Mouse (Mus musculus) forebrain, embryonic 12.5 days (tissue): ENCODE data around the gene Satb1. TPM values are rescaled to one million over a fixed set of nuclear protein-coding genes. Genes with fewer than 3 reads are reported as not detected.

Experiments used
- ATAC-seq: fragments of 200-750 bp; cut with Nextera tagmentation; 2 replicates; pipeline ENCODE4 v1.8.0; 2017; ENCODE audit warnings: moderate TSS enrichment; ENCODE audit not compliant: low FRiP score
- H3K27ac ChIP-seq: fragments of 300-500 bp; sonication (generic); 2 replicates; pipeline ENCODE4 v1.5.1; 2016; ENCODE audit warnings: mild to moderate bottlenecking
- H3K27me3 ChIP-seq: fragments of 300-500 bp; sonication (generic); 2 replicates; pipeline ENCODE4 v1.6.1; 2016; ENCODE audit warnings: mild to moderate bottlenecking
- H3K36me3 ChIP-seq: fragments of 300-500 bp; sonication (generic); replicated peaks from 2 replicates; pipeline ENCODE4 v1.6.1; 2016; ENCODE audit warnings: mild to moderate bottlenecking
- H3K4me1 ChIP-seq: fragments of 300-500 bp; sonication (generic); 2 replicates; pipeline ENCODE4 v1.6.1; 2016
- H3K4me2 ChIP-seq: fragments of 300-500 bp; sonication (generic); 2 replicates; pipeline ENCODE4 v1.6.1; 2016; ENCODE audit warnings: mild to moderate bottlenecking, moderate library complexity
- H3K4me3 ChIP-seq: fragments of 300-500 bp; sonication (generic); replicated peaks from 2 replicates; pipeline ENCODE4 v1.5.1; 2016; ENCODE audit warnings: mild to moderate bottlenecking
- H3K9ac ChIP-seq: fragments of 300-500 bp; sonication (generic); 2 replicates; pipeline ENCODE4 v1.6.1; 2016; ENCODE audit warnings: mild to moderate bottlenecking
- H3K9me3 ChIP-seq: fragments of 300-500 bp; sonication (generic); 2 replicates; pipeline ENCODE4 v1.6.1; 2016
- WGBS: fragments of 180-500 bp; shearing (Covaris S2); methylation state at CpG from one replicate; pipeline ENCODE4 v1.1.7; 2016; 5-methylcytosine and 5-hydroxymethylcytosine counted together
- polyA plus RNA-seq: library from polyadenylated mRNA; unstranded; fragments of >200 nt; fragmentation: Nextera tagmentation; extraction: Ambion mirVana; gene quantifications from 2 replicates; pipeline ENCODE4 v1.2.1, GENCODE M21; 2016

The Satb1 gene
- 34.9 and 37.9 TPM in 2 replicates for polyA plus RNA-seq

DNA sequence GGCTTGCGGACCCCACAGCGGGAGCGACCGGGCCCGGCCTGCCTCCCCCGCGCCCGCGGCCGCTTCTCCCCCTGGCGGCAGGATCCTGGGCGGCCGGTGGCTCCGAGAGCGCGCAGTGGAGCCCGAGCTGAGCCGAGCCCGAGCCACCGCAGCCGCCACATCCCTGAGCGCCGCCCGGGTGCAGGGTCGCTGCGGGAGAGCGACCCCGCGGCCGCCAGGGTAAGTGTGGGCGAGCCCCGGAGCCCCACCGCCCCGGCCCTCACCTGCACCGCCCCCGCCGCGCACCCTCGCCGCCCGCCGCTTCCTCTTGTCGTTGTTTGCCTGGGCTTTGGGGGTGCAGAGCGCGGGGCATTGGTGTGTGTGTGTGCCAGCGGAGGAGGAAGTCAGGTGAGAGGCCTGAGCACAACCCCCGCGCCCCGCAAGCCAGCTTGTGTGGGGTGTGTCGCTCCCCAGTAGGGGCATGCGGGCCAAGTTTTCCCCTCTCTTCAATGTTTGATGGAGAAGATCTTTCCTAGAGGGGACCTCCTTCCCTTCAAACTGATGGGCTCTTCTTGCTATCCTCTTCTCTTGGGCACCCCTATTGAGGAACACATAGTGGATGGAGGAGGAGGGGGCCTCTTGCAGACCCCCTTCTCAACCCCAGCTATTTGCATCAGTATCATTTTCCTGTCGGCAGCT lies at the start of gene Satb1:
Gene Satb1 (minus strand): TSS at position 391 of the 678 bp plus-strand sequence.
- Histone ChIP-seq H3K4me1 (peaks cover 20% of the 10 kb centered on the region), H3K9me3 (no peaks in the 10 kb centered on the region), H3K4me2 (peak within 1 kb of the TSS; percentile 97), H3K4me3 (peak within 1 kb of the TSS; percentile 82), H3K27ac (no peak within 1 kb of the TSS; the same call in 1 of the 2 replicates), H3K27me3 (peaks cover 42% of the 10 kb centered on the region), H3K9ac (peak within 1 kb of the TSS; percentile 72), H3K36me3 (no peaks in the 10 kb centered on the region)
- peak; percentile 94 for ATAC-seq
- under 1% methylated on average over 52 of the region's 52 CpGs for WGBS

DNA sequence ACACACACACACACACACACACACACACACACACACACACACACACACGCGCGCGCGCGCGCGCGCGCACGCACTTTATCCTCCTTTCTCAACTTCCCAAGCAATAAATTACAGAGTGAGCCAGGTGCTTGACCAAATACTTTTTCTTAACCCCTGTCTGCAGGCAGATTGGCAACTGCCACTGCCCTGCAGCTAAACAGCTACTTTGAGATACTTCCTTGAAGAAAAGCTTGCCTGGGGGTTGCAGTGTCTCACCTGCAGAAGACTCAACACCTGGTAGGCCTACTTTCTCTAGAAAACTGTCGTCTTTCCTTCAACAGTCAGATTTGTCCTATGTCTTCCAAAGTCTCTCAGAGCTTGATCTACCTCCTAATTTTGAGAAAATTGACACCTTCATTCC lies 49.5 kb upstream of the Satb1 start:
- 0 out of 2 replicates have a peak, but pooled peaks cover 3% of the 10 kb centered on the region for H3K27me3 ChIP-seq
- H3K4me2 ChIP-seq: no peak overlapping the region
- ATAC-seq: no peak
- H3K4me3 ChIP-seq: no peak overlapping the region
- H3K27ac ChIP-seq: no peak overlapping the region
- no peaks in the 10 kb centered on the region for H3K9me3 ChIP-seq
- 96% methylated on average over 12 of the region's 12 CpGs for WGBS
- H3K36me3 ChIP-seq: no peaks in the 10 kb centered on the region
- peaks cover 5% of the 10 kb centered on the region for H3K4me1 ChIP-seq
- no peak overlapping the region for H3K9ac ChIP-seq

DNA sequence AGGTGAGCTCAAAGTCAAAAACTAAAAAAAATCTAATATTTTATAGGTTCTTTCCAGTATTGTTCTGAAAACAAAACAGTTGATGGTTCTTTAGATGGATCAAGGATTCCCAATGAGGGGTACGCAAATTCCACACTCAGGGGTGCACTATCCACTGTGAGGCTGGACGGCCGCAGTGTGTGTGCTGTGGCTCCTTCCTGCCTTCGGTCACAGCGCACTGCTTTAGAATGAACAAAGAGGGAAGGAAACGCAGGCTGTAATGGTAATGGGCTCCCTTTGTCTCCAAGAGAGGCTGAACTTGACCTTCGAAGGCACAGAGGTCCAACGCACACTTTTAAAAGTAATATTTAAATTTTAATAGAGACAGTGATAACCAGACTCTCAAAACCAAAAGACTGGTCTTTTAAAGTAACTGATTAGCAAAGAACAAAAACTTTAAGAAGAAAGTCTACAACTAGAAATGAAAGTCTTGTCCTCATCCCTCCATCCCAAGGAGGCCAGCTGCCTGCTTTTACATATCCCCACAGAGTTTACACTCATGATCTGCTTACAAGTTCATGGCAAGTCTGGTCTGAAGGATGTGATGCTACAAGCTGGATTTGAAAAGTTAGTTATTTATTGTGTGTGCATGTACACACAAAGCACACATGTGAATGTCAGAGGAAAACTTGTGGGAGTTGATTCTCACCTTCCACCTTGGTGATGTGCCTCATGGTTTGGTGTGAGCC lies 48.0 kb upstream of the Satb1 start:
- H3K4me3 ChIP-seq: no peak overlapping the region
- no peak overlapping the region for H3K9ac ChIP-seq
- peaks cover 5% of the 10 kb centered on the region for H3K4me1 ChIP-seq
- no peak overlapping the region for H3K4me2 ChIP-seq
- WGBS: 52% methylated on average over 8 of the region's 8 CpGs
- H3K27ac ChIP-seq: no peak overlapping the region
- H3K36me3 ChIP-seq: no peaks in the 10 kb centered on the region
- no peak for ATAC-seq
- no peaks in the 10 kb centered on the region for H3K9me3 ChIP-seq
- 0 out of 2 replicates have a peak, but pooled peaks cover 3% of the 10 kb centered on the region for H3K27me3 ChIP-seq

DNA sequence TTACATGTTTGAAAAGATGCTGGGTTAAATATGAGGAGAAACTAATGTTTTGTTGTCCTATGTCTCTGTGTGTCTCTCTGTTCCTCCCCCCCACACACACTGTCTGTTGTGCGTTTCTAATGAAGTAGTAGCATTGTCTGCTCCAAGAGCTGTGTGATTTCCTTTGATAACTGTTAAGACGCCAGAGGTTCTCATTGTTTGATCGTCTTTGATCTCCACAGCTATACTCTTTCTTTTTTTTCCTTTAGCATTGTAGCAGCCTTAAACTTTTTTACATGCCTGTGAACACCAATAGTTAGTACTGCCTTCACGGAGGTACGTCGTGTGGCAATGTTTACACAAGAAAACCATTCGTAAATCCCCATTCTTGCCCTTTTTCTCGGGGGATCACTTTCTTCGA lies 47.1 kb upstream of the Satb1 start:
- 0 out of 2 replicates have a peak, but pooled peaks cover 3% of the 10 kb centered on the region for H3K27me3 ChIP-seq
- H3K4me1 ChIP-seq: peaks cover 5% of the 10 kb centered on the region
- no peaks in the 10 kb centered on the region for H3K9me3 ChIP-seq
- ATAC-seq: no peak
- H3K4me2 ChIP-seq: no peak overlapping the region
- H3K27ac ChIP-seq: no peak overlapping the region
- no peak overlapping the region for H3K4me3 ChIP-seq
- 25% methylated on average over 9 of the region's 9 CpGs for WGBS
- H3K9ac ChIP-seq: no peak overlapping the region
- H3K36me3 ChIP-seq: no peaks in the 10 kb centered on the region

DNA sequence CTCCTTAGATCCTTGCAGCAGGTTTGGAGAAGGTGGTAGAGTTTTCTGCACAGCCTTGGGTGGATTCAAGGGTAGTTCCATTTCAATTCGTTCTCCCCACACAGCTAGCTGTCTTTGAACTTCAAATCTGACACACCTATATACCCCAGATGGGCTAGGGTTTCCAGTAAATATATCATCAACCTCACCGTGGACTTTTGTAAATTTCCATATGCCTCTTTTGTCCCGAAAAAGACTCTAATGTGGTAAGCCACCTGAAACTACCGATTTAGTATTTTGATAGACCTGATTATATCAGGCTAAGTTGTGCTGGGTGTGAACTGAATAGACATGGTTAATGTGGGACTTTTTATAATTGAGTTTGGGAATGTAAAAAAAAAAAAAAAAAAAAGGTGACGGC lies 46.6 kb upstream of the Satb1 start:
- Histone ChIP-seq H3K4me2 (no peak overlapping the region), H3K27me3 (0 out of 2 replicates have a peak, but pooled peaks cover 3% of the 10 kb centered on the region), H3K4me3 (no peak overlapping the region), H3K9me3 (no peaks in the 10 kb centered on the region), H3K9ac (no peak overlapping the region), H3K4me1 (peaks cover 5% of the 10 kb centered on the region), H3K27ac (no peak overlapping the region), H3K36me3 (no peaks in the 10 kb centered on the region)
- WGBS: 82% methylated on average over 5 of the region's 5 CpGs
- ATAC-seq: no peak

DNA sequence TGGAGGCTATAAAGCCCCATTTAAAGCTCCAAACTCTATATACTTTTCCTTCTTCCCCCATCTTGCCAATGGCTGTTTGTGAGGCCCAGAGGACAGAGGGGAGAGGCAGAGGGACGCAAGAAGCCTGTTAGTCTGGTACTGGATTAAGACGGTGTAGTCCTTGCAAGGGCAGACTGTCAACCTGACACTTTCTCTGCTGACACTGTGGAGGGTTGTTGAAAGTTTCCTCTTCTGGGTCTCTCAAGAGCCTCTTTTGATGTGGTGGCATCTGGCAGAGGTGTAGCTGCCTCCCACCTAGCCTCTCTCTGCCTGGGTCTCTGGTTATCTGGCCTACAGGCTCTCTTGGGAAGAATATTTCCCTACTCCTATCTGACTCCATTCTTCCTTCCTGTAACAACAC lies 46.1 kb upstream of the Satb1 start:
- Histone ChIP-seq H3K36me3 (no peaks in the 10 kb centered on the region), H3K27ac (no peak overlapping the region), H3K9ac (no peak overlapping the region), H3K4me1 (peaks cover 5% of the 10 kb centered on the region), H3K4me2 (no peak overlapping the region), H3K27me3 (0 out of 2 replicates have a peak, but pooled peaks cover 3% of the 10 kb centered on the region), H3K4me3 (no peak overlapping the region), H3K9me3 (no peaks in the 10 kb centered on the region)
- no peak for ATAC-seq
- 92% methylated on average over 2 of the region's 2 CpGs for WGBS

DNA sequence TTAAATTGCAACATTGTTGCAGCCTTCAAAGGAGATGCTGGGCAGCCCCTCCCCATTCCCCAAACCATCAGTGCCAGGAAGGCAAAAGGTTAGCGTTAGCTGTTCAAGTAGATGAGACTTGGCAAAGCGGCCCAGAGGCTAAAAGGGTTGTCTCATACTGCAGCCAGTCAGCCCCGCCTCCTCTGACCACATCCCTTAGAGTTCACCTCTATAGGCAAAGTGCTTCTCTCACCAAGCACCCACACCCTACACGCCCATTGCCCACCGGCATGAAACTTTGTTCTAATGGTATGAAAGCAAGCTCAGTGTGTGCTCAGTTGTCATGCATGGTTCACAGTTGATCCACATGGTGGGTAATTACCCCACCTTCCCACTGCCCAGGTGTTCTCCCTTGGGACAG lies 43.4 kb upstream of the Satb1 start:
- no peaks in the 10 kb centered on the region for H3K36me3 ChIP-seq
- WGBS: 90% methylated on average over 5 of the region's 5 CpGs
- H3K27me3 ChIP-seq: 0 out of 2 replicates have a peak, but pooled peaks cover 2% of the 10 kb centered on the region
- H3K9me3 ChIP-seq: no peaks in the 10 kb centered on the region
- no peak overlapping the region for H3K4me2 ChIP-seq
- H3K27ac ChIP-seq: no peak overlapping the region
- H3K4me1 ChIP-seq: peaks cover 5% of the 10 kb centered on the region
- no peak overlapping the region for H3K4me3 ChIP-seq
- no peak overlapping the region for H3K9ac ChIP-seq
- ATAC-seq: no peak

DNA sequence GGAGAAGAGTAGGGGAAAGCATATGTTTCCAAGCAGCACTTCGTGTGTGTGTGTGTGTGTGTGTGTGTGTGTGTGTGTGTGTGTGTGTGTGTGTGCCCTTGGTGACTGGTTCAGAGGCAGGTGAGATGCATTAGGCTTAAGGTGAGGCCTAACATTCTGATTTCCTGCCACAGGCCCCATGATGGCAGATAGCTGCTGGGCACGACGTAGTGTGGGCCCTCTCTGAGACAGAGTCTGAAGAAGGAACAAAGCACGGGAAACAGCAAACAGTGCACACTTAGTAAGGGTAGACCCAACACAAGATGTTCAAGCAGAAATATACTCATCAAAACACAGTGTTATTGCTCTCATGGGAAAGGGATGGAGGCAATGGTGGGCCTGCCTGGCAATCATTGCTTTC lies 24.5 kb upstream of the Satb1 start:
- ATAC-seq: no peak
- Histone ChIP-seq H3K4me3 (no peak overlapping the region), H3K9me3 (no peaks in the 10 kb centered on the region), H3K36me3 (no peaks in the 10 kb centered on the region), H3K9ac (no peak overlapping the region), H3K27me3 (no peaks in the 10 kb centered on the region), H3K4me2 (no peak overlapping the region), H3K4me1 (no peaks in the 10 kb centered on the region), H3K27ac (no peak overlapping the region)
- 93% methylated on average over 4 of the region's 4 CpGs for WGBS

DNA sequence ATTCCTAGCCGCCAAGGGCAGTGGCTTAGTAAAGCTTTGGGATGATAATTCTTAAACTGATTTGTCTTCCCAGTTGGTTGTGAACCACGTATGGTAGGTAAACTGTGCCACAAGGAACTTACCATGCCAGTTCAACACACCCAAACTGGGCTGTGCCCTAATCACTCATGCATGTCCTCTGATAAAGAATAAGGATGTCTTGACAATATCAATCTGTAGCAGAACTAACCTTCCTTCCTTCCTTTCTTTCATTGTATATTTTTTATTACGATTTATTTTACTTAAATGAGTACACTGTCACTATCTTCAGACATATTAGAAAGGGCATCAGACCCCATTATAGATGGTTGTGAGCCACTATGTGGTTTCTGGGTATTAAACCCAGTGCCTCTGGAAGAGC lies 23.2 kb upstream of the Satb1 start:
- no peak overlapping the region for H3K27ac ChIP-seq
- no peaks in the 10 kb centered on the region for H3K36me3 ChIP-seq
- no peaks in the 10 kb centered on the region for H3K9me3 ChIP-seq
- ATAC-seq: no peak
- H3K4me3 ChIP-seq: no peak overlapping the region
- no peaks in the 10 kb centered on the region for H3K4me1 ChIP-seq
- no peak overlapping the region for H3K4me2 ChIP-seq
- no peaks in the 10 kb centered on the region for H3K27me3 ChIP-seq
- no peak overlapping the region for H3K9ac ChIP-seq
- 80% methylated on average over 3 of the region's 3 CpGs for WGBS

DNA sequence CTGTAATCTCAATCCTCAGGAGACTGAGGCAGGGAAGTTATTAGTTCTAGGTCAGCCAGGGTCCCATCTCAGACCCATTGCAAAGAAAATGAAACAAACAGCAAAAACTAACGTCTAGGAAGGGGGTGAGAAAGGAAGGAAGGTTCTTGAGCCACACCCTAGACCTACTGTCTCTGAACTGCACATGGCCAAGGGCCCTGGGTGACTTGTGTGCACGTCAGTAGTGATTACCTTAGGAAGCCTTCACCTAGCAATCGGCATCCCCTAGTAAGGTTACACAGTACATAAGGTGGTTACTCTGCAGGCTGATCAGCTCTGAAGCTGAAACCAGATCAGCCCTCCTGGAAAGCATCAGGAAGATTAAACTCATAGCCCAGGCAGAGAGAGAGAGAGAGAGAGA lies 22.2 kb upstream of the Satb1 start:
- Histone ChIP-seq H3K9ac (no peak overlapping the region), H3K27ac (no peak overlapping the region), H3K4me3 (no peak overlapping the region), H3K9me3 (no peaks in the 10 kb centered on the region), H3K4me2 (no peak overlapping the region), H3K36me3 (no peaks in the 10 kb centered on the region), H3K27me3 (no peaks in the 10 kb centered on the region), H3K4me1 (no peaks in the 10 kb centered on the region)
- no peak for ATAC-seq
- 81% methylated on average over 3 of the region's 3 CpGs for WGBS

DNA sequence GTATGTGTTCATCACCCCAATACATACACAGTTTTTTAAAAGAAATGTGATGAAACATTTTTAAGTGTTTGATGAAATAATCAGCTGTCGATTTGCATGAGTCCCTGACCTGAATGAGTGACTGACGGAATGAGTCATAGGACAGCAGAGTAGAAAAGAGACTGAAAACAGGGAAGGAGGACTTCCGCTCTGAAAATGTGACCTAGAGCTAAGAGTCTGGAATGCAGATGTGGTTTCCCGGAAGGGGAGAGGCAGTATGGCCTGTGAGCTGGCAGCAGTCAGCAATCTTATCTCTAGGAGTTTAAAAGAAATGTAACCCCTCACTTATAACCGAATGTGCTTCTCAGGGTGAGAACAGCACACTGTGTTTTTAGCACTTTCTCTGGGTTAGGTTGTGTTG lies 20.9 kb upstream of the Satb1 start:
- Histone ChIP-seq H3K27me3 (no peaks in the 10 kb centered on the region), H3K4me3 (no peak overlapping the region), H3K9me3 (no peaks in the 10 kb centered on the region), H3K27ac (no peak overlapping the region), H3K4me1 (no peaks in the 10 kb centered on the region), H3K36me3 (no peaks in the 10 kb centered on the region), H3K4me2 (no peak overlapping the region), H3K9ac (no peak overlapping the region)
- ATAC-seq: no peak
- 89% methylated on average over 5 of the region's 5 CpGs for WGBS

DNA sequence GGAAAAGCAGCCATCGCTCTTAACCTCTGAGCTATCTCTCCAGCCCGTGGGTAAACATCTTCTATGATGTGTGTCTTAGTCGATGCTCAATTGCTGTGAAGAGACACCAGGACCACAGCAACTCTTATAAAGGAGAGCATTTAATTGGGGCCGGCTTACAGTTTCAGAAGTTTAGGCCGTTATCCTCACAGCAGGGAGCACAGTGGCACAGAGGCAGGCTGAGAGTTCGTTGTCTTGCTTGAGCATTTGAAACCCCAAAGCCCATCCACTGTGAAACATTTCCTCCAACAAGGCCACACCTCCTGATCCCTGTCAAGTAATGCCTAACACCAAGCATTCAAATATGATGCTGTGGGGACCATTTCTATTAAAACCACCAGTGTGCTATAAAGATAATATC lies 7.5 kb upstream of the Satb1 start:
- H3K4me2 ChIP-seq: no peak overlapping the region
- no peak overlapping the region for H3K27ac ChIP-seq
- H3K36me3 ChIP-seq: no peaks in the 10 kb centered on the region
- peaks cover 5% of the 10 kb centered on the region; the same call in 1 of the 2 replicates for H3K27me3 ChIP-seq
- no peak overlapping the region for H3K4me3 ChIP-seq
- no peaks in the 10 kb centered on the region for H3K9me3 ChIP-seq
- 51% methylated on average over 6 of the region's 6 CpGs for WGBS
- H3K9ac ChIP-seq: no peak overlapping the region
- H3K4me1 ChIP-seq: no peaks in the 10 kb centered on the region
- ATAC-seq: no peak

DNA sequence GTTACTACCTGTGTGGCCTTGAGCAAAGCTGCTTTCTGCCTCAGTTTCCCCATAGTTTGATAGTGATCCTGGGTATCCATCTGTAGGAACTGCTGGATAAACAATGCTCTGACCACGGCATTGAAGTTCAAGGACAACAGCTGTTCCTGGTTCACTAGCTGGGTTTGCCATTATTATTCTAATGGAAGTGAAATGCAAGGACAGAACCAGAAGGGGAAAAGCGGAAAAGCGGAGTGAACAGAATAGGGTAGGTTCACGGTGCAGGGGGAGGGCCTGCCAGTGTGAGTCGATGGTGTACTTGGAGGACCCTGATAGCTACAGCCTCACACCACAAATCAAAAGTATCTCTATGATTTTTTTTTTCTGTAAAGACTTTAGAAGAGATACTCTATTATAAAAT lies 6.4 kb upstream of the Satb1 start:
- Histone ChIP-seq H3K27me3 (peaks cover 13% of the 10 kb centered on the region), H3K27ac (no peak overlapping the region), H3K9ac (no peak overlapping the region), H3K4me3 (no peak overlapping the region), H3K4me1 (no peaks in the 10 kb centered on the region), H3K9me3 (no peaks in the 10 kb centered on the region), H3K36me3 (no peaks in the 10 kb centered on the region), H3K4me2 (no peak overlapping the region)
- no peak for ATAC-seq
- 80% methylated on average over 5 of the region's 5 CpGs for WGBS
